Mouse (Mus musculus) hindbrain, embryonic 11.5 days (tissue): ENCODE results near the gene Rab3c. TPM values are rescaled to one million over a fixed set of nuclear protein-coding genes. Genes with fewer than 3 reads are reported as not detected.

ENCODE experiments used
- ATAC-seq: fragments of 200-750 bp; cut with Nextera tagmentation; 2 replicates; pipeline ENCODE4 v1.8.0; 2017; ENCODE audit warnings: mild to moderate bottlenecking, moderate TSS enrichment, moderate library complexity; ENCODE audit not compliant: low FRiP score
- DNase-seq: peaks from one replicate; pipeline ENCODE4 v3.0.0-alpha.2; 2015; ENCODE audit warnings: low spot score
- H3K27ac ChIP-seq: fragments of 300-500 bp; sonication (generic); 2 replicates; pipeline ENCODE4 v1.5.1; 2014; ENCODE audit warnings: mild to moderate bottlenecking, low read depth, low read length
- H3K27me3 ChIP-seq: fragments of 300-500 bp; sonication (generic); 2 replicates; pipeline ENCODE4 v1.6.1; 2014; ENCODE audit warnings: mild to moderate bottlenecking, low read length, moderate library complexity, mixed read lengths; ENCODE audit not compliant: control insufficient read depth, insufficient read depth
- H3K36me3 ChIP-seq: fragments of 300-500 bp; sonication (generic); 2 replicates; pipeline ENCODE4 v1.6.1; 2014; ENCODE audit warnings: mild to moderate bottlenecking, low read length, moderate library complexity, mixed read lengths; ENCODE audit not compliant: control insufficient read depth, insufficient read depth
- H3K4me1 ChIP-seq: fragments of 300-500 bp; sonication (generic); replicated peaks from 2 replicates; pipeline ENCODE4 v1.6.1; 2014; ENCODE audit warnings: low read length, mixed read lengths; ENCODE audit not compliant: control insufficient read depth, insufficient read depth
- H3K4me2 ChIP-seq: fragments of 300-500 bp; sonication (generic); replicated peaks from 2 replicates; pipeline ENCODE4 v1.6.1; 2014; ENCODE audit warnings: mild to moderate bottlenecking, low read depth, low read length
- H3K4me3 ChIP-seq: fragments of 300-500 bp; sonication (generic); 2 replicates; pipeline ENCODE4 v1.5.1; 2014; ENCODE audit warnings: low read depth, low read length
- H3K9ac ChIP-seq: fragments of 300-500 bp; sonication (generic); 2 replicates; pipeline ENCODE4 v1.6.1; 2014; ENCODE audit warnings: low read depth, low read length
- H3K9me3 ChIP-seq: fragments of 300-500 bp; sonication (generic); 2 replicates; pipeline ENCODE4 v1.6.1; 2016; ENCODE audit warnings: low read length; ENCODE audit not compliant: control insufficient read depth
- WGBS: fragments of 180-500 bp; shearing (Covaris S2); extraction: QIAGEN DNeasy Blood & Tissue Kit; methylation state at CpG from one replicate; pipeline ENCODE4 v1.1.7; 2014; 5-methylcytosine and 5-hydroxymethylcytosine counted together
- polyA plus RNA-seq: library from polyadenylated mRNA; unstranded; fragments of >200 nt; fragmentation: Nextera tagmentation; extraction: Ambion mirVana; gene quantifications from 2 replicates; pipeline ENCODE4 v1.2.1, GENCODE M21; 2014

Rab3c gene
- polyA plus RNA-seq, 1 experiment from 2014 or later = 60.1 TPM

GRCm38 (mm10) chr13:110034885-110035284 is 245.9 kb downstream of the Rab3c start:
- 85% methylated on average over 6 of the region's 6 CpGs for WGBS
- no peaks in the 10 kb centered on the region for H3K9me3 ChIP-seq
- no peak overlapping the region for H3K4me2 ChIP-seq
- no peaks in the 10 kb centered on the region for H3K36me3 ChIP-seq
- no peak overlapping the region for H3K27ac ChIP-seq
- DNase-seq (no peak), ATAC-seq (no peak)
- no peak overlapping the region for H3K9ac ChIP-seq
- H3K27me3 ChIP-seq = no peaks in the 10 kb centered on the region
- no peak overlapping the region for H3K4me3 ChIP-seq
- no peaks in the 10 kb centered on the region for H3K4me1 ChIP-seq

DNA sequence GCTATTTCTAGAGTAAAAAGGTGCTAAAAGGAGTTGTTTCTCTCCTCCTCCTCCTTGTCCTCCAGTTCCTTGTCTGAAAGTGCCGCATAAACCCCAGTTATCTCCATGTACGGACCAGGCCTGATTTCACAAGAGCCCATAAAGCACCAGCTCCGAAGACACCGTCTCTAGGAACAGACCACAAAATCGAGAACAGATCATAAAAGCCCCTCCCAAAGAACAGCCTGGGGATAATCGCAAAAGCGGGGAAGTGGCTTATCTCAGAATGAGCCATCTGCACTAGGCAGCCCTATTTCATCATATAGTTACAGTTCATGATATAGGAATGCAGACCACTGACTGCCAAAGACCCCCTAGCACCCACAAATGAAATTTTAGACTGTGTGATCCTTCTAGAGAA is 246.8 kb downstream of the Rab3c start:
- DNase-seq (no peak), ATAC-seq (no peak)
- WGBS = 90% methylated on average over 7 of the region's 7 CpGs
- Histone ChIP-seq H3K27ac (no peak overlapping the region), H3K4me2 (no peak overlapping the region), H3K4me1 (no peaks in the 10 kb centered on the region), H3K9me3 (no peaks in the 10 kb centered on the region), H3K27me3 (no peaks in the 10 kb centered on the region), H3K9ac (no peak overlapping the region), H3K36me3 (no peaks in the 10 kb centered on the region), H3K4me3 (no peak overlapping the region)

DNA sequence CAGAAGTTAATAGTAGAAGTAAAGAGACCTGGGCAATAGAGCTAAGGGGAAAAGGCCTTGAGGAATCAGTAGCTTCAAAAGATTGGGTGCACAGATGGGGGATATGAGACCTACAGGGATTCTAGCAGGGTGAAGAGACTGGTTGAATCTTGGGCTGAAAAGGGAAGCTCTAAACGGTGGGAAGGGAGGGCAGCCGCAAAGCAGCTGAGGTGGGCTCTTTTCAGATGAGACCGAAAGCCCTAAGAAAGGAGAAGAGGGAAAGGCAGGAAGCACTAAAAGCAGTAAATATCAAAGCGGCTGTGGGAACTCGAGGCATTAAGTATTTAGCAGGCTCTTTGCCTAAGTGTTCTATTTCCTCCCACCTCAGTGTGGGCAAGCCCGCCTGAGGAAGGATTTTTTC is 248.9 kb downstream of the Rab3c start:
- no peaks in the 10 kb centered on the region for H3K9me3 ChIP-seq
- H3K36me3 ChIP-seq = no peaks in the 10 kb centered on the region
- H3K4me2 ChIP-seq = no peak overlapping the region
- no peak overlapping the region for H3K4me3 ChIP-seq
- no peak for DNase-seq
- ATAC-seq = no peak
- H3K4me1 ChIP-seq = no peaks in the 10 kb centered on the region
- WGBS = 60% methylated on average over 6 of the region's 6 CpGs
- H3K9ac ChIP-seq = no peak overlapping the region
- H3K27me3 ChIP-seq = no peaks in the 10 kb centered on the region
- no peak overlapping the region for H3K27ac ChIP-seq

- no peak overlapping the region for H3K9ac ChIP-seq
- H3K27me3 ChIP-seq = no peaks in the 10 kb centered on the region
- DNase-seq = no peak
- H3K4me3 ChIP-seq = no peak overlapping the region
- 84% methylated on average over 8 of the region's 8 CpGs for WGBS
- ATAC-seq = no peak
- H3K4me1 ChIP-seq = no peaks in the 10 kb centered on the region
- no peak overlapping the region for H3K27ac ChIP-seq
- no peaks in the 10 kb centered on the region for H3K36me3 ChIP-seq
- no peaks in the 10 kb centered on the region for H3K9me3 ChIP-seq
- H3K4me2 ChIP-seq = no peak overlapping the region
Observed at GRCm38 (mm10) chr13:110031061-110031460, 249.7 kb downstream of the Rab3c start.

DNA sequence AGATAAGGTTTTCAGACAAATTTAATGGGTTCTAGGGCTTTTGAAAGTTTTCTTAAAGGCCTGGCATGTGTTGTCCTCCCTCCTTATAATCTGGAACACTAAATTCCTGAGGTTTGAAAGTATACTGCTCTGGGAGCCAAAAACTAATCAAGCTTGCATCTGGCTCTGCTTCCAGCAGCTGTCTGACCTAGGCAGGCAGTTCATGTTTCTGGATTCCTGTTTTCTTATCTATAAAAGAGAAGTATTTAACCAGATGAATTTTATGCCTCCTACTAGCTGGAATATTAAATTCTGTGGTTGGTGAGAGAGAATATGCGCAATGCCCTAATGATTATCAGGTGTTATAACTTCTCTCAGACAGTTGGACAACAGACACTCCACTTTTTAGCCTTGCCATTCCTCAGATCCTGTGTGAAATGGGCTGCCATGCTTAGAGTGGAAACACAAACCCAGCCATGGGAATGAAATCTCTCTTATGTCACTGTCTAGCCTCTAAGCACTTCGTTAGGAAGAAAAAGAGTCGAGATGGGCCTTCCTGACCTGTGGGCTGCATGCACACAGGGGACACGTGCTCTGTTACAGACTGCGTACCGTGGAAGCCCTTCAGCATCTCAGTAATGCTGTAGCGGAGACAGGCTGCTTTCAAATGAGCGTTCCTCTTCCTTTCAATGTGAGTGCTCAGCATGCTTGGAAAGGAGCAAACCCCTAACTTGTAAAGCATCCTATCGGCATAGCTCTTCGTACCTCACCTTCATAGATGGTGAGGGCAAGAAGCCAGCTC is 256.2 kb downstream of the Rab3c start:
- H3K27me3 ChIP-seq = no peaks in the 10 kb centered on the region
- no peaks in the 10 kb centered on the region for H3K36me3 ChIP-seq
- no peaks in the 10 kb centered on the region for H3K4me1 ChIP-seq
- DNase-seq = no peak
- no peak overlapping the region for H3K4me3 ChIP-seq
- no peak overlapping the region for H3K4me2 ChIP-seq
- 85% methylated on average over 10 of the region's 10 CpGs for WGBS
- no peak for ATAC-seq
- H3K9ac ChIP-seq = no peak overlapping the region
- H3K9me3 ChIP-seq = no peaks in the 10 kb centered on the region
- no peak overlapping the region for H3K27ac ChIP-seq

GRCm38 (mm10) chr13:110023031-110023430 is 257.8 kb downstream of the Rab3c start:
- Histone ChIP-seq H3K9ac (no peak overlapping the region), H3K4me1 (no peaks in the 10 kb centered on the region), H3K27me3 (no peaks in the 10 kb centered on the region), H3K36me3 (no peaks in the 10 kb centered on the region), H3K4me3 (no peak overlapping the region), H3K27ac (no peak overlapping the region), H3K9me3 (no peaks in the 10 kb centered on the region), H3K4me2 (no peak overlapping the region)
- DNase-seq (peak; percentile 64), ATAC-seq (no peak)
- 86% methylated on average over 5 of the region's 5 CpGs for WGBS

DNA sequence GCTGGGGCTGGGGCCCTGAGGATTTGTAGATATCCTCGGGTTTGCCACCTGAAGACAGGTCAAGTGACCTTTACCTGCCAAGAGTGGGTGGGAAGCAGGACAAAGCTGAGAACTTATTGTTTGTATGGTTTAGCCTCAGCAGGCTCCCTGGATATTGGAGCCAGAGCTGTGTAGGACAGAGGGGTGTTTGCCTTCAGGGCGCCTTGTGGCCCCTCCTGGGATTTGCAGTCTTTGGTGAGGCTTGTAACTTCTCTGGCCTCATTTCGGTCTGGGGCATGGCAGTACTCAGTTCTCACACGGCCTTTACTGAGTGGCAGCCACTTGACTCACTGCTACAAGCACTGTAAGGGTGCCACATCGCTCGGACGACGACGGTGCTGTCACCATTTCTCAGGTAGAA is 261.0 kb downstream of the Rab3c start:
- H3K27ac ChIP-seq = no peak overlapping the region
- 26% methylated on average over 9 of the region's 9 CpGs for WGBS
- H3K4me1 ChIP-seq = no peaks in the 10 kb centered on the region
- no peaks in the 10 kb centered on the region for H3K27me3 ChIP-seq
- no peaks in the 10 kb centered on the region for H3K36me3 ChIP-seq
- H3K4me2 ChIP-seq = peak overlapping the region; percentile 86
- no peak for DNase-seq
- H3K9me3 ChIP-seq = no peaks in the 10 kb centered on the region
- H3K9ac ChIP-seq = no peak overlapping the region; the same call in 1 of the 2 replicates
- H3K4me3 ChIP-seq = peak overlapping the region; percentile 35; the same call in 1 of the 2 replicates
- peak; percentile 50 for ATAC-seq

DNA sequence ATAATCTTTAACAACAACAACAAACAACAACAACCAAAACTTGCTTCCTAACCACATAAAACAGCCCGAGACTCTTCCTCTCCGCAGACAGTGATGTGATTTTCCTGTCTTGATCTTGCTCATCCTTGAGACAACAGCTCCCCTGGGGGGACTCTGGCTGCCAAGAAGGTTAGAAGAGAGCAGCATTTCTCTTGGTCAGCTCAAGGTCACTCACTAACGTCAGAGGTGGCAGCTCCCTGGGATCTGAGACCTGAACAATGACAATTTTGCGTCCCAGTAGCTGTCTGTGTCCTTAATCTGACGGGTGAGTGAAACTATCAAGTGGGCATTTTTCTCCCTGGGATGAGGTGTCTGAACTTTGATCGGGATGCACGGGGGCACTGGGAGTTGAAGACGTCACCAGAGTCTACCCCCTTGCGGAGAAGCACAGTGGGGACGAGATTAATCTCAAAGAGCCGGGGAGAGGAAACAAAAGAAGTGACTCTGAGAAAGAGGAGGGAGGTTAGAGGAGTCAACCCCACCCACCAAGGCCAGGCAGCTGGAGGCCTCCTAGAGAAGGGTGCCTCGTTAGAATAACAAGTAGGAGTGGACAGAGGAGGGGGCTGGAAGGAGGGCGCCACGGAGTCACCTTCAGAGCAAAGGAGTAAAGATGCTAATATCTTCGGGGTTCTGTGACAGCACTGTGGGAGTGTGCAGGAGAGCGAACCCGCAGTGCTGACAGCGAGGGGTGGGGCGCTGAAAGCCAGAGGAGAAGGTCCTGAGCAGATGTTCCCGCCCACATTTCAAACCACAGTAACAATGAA is 261.7 kb downstream of the Rab3c start:
- peak overlapping the region; percentile 35 for H3K4me3 ChIP-seq
- DNase-seq (peak; percentile 61), ATAC-seq (peak; percentile 77)
- no peaks in the 10 kb centered on the region for H3K4me1 ChIP-seq
- H3K9me3 ChIP-seq = no peaks in the 10 kb centered on the region
- 0 out of 2 replicates have a peak overlapping the region, but pooled peaks have one; percentile 45 for H3K27ac ChIP-seq
- peak overlapping the region; percentile 86 for H3K4me2 ChIP-seq
- H3K9ac ChIP-seq = peak overlapping the region; percentile 65
- no peaks in the 10 kb centered on the region for H3K27me3 ChIP-seq
- under 1% methylated on average over 20 of the region's 20 CpGs for WGBS
- H3K36me3 ChIP-seq = no peaks in the 10 kb centered on the region
